Mouse (Mus musculus) stomach, embryonic 16.5 days (tissue): ENCODE data around the gene Cabin1. TPM values are rescaled to one million over a fixed set of nuclear protein-coding genes. Genes with fewer than 3 reads are reported as not detected.
A peak's percentile ranks its signal among the peaks of the same experiment; 100 is the strongest.

Experiments
- ATAC-seq: fragments of 200-750 bp; cut with Nextera tagmentation; 2 replicates; pipeline ENCODE4 v1.8.0; 2017; ENCODE audit warnings: moderate number of reproducible peaks, moderate TSS enrichment; ENCODE audit not compliant: insufficient read depth, low FRiP score
- H3K27ac ChIP-seq: fragments of 300-500 bp; sonication (generic); 2 replicates; pipeline ENCODE4 v1.5.1; 2014; ENCODE audit warnings: low read length
- H3K27me3 ChIP-seq: fragments of 300-500 bp; sonication (generic); 2 replicates; pipeline ENCODE4 v1.6.1; 2014; ENCODE audit warnings: low read length, control low read depth, mixed read lengths; ENCODE audit not compliant: control insufficient read depth, insufficient read depth
- H3K36me3 ChIP-seq: fragments of 300-500 bp; sonication (generic); 2 replicates; pipeline ENCODE4 v1.6.1; 2014; ENCODE audit warnings: low read length; ENCODE audit not compliant: control insufficient read depth, insufficient read depth
- H3K4me1 ChIP-seq: fragments of 300-500 bp; sonication (generic); 2 replicates; pipeline ENCODE4 v1.6.1; 2014; ENCODE audit warnings: low read length, control low read depth, mixed read lengths; ENCODE audit not compliant: control insufficient read depth, insufficient read depth
- H3K4me2 ChIP-seq: fragments of 300-500 bp; sonication (generic); 2 replicates; pipeline ENCODE4 v1.6.1; 2014; ENCODE audit warnings: low read depth, low read length, mixed read lengths
- H3K4me3 ChIP-seq: fragments of 300-500 bp; sonication (generic); replicated peaks from 2 replicates; pipeline ENCODE4 v1.5.1; 2014; ENCODE audit warnings: mild to moderate bottlenecking, low read length
- H3K9ac ChIP-seq: fragments of 300-500 bp; sonication (generic); 2 replicates; pipeline ENCODE4 v1.6.1; 2014; ENCODE audit warnings: low read length
- H3K9me3 ChIP-seq: fragments of 300-500 bp; sonication (generic); replicated peaks from 2 replicates; pipeline ENCODE4 v1.6.1; 2016; ENCODE audit warnings: low read length, control low read depth; ENCODE audit not compliant: control insufficient read depth
- WGBS: fragments of 180-500 bp; shearing (Covaris S2); extraction: QIAGEN DNeasy Blood & Tissue Kit; methylation state at CpG from one replicate; pipeline ENCODE4 v1.1.7; 2014; 5-methylcytosine and 5-hydroxymethylcytosine counted together
- polyA plus RNA-seq: library from polyadenylated mRNA; unstranded; fragments of >200 nt; fragmentation: Nextera tagmentation; extraction: Ambion mirVana; gene quantifications from 2 replicates; pipeline ENCODE4 v1.2.1, GENCODE M21; 2015

Gene Cabin1
- polyA plus RNA-seq, 1 experiment from 2014 or later, result 34.0 TPM

DNA sequence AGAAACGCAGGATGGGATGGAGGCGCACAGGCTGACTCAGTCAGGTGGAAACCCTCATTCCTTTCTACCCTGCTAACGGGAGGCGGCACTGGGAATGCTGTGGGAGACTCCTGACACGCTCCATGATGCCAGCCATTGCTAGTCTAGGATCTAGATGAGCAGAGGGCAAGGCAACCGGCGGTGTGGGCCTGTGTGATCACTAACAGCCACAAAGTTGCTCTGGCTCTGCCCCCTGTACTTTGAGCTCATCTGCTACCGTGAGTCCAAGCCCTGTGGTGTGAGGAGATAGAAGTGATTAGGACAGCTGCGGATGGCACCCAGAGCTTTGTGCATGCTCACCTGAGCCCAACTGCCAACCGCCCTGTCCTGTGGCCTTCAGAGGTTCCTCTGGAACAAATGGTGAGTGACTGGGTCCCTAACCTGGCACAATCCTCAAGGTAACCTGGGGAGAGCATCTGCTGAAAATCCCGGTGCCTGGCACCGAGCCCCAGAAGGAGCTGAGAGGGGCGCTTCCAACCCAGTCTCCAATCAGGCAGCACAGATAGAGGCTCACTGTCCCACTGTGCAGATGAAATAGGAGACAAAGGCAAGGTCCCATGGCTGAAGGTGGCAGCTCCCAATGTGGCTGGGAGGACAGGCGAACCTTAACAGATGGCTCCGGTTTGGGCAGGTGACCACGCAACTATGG is 112.6 kb downstream of the Cabin1 start:
- WGBS, result 93% methylated on average over 16 of the region's 16 CpGs

DNA sequence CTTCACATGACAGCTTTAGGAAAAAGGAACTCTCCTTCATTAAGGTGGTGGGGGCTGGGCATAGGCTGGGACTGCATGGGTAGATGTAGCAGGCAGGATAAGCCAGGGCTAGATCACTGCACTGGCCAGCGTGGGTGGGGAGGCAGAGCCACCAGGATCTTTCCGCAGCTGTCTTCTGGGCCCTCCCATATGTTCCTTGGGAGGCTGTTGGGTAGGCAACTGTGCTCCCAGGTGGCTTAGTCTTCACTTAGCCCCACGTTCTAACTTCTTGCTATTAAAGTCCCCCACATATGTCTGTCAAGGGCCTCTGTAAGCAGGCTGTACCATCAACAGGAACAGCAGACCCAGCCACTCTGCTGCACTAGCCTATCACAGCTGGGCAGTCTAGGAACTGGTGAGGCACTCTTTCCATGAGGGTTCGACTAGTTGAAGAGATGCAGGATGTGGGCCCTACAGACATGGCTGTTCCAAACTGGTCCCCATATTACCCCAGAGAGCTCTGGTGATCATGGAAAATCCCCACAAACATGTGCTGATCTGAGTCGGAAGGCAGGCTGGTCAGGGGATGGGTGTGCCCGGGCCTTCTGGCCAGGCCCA is 113.7 kb downstream of the Cabin1 start:
- H3K9ac ChIP-seq, result no peak overlapping the region
- no peaks in the 10 kb centered on the region for H3K4me1 ChIP-seq
- no peak overlapping the region for H3K4me3 ChIP-seq
- no peak overlapping the region for H3K27ac ChIP-seq
- no peak overlapping the region for H3K4me2 ChIP-seq
- H3K27me3 ChIP-seq, result no peaks in the 10 kb centered on the region
- no peaks in the 10 kb centered on the region for H3K9me3 ChIP-seq
- H3K36me3 ChIP-seq, result peaks cover 12% of the 10 kb centered on the region; the same call in 1 of the 2 replicates
- ATAC-seq, result no peak
- WGBS, result 86% methylated on average over 6 of the region's 6 CpGs

More for the DNA sequence above, 112.6 kb downstream of the Cabin1 start:
- no peak for ATAC-seq
- H3K27ac ChIP-seq, result no peak overlapping the region
- H3K4me2 ChIP-seq, result no peak overlapping the region
- H3K4me3 ChIP-seq, result no peak overlapping the region
- H3K27me3 ChIP-seq, result no peaks in the 10 kb centered on the region
- H3K9ac ChIP-seq, result no peak overlapping the region
- no peaks in the 10 kb centered on the region for H3K9me3 ChIP-seq
- no peaks in the 10 kb centered on the region for H3K4me1 ChIP-seq
- H3K36me3 ChIP-seq, result peaks cover 17% of the 10 kb centered on the region; the same call in 1 of the 2 replicates

DNA sequence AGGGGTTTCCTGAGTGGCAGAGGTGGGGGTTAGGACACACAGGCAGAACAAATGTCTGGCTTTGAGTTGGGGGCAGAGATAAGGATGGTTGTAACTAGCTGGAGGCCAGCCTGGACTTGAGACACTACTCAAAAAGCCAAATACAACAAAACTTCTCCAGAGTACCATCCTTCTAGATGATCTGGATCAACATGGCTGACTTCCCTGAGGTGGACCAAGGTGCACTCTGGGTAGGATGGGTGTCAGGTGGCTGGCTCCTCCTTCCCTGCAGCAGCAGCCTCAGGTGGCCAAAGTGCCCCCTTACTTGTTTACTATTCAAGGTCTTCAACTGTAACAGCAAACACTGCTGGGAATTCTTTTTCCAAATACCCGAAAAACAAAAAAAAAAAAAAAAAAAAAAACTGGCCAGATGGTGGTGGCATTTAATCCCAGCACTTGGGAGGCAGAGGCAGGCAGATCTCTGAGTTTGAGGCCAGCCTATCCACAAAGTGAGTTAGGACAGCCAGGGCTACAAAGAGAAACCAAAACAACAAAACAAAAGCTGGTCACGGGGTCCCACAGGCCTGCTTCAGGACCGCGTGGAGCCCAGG is 114.6 kb downstream of the Cabin1 start:
- H3K9ac ChIP-seq, result no peak overlapping the region
- WGBS, result 87% methylated on average over 4 of the region's 4 CpGs

DNA sequence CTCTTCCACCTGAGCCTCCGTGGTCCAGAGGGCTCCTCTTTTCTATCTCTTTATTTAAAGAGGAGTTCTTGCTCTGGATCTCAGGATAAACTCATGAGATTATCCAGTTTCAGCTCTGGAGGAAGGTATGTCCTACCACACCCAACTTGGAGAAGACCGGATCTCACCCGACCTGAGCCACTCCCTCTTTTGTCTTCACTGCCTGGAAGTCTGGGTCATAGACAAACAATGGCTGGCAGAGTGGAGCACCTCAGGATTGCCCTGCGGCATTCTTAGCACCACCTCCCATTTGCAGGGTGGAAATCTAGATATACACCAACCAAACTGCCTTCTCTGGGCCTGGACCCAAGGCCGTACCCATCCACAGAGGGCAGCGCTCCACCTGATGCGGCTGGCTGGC is 115.1 kb downstream of the Cabin1 start:
- Histone ChIP-seq H3K4me2 (no peak overlapping the region), H3K9me3 (no peaks in the 10 kb centered on the region), H3K4me1 (peaks cover 3% of the 10 kb centered on the region), H3K36me3 (peaks cover 9% of the 10 kb centered on the region; the same call in 1 of the 2 replicates), H3K9ac (no peak overlapping the region), H3K27me3 (no peaks in the 10 kb centered on the region), H3K4me3 (no peak overlapping the region), H3K27ac (no peak overlapping the region)
- 76% methylated on average over 7 of the region's 7 CpGs for WGBS
- ATAC-seq, result no peak

More for the DNA sequence above, 114.6 kb downstream of the Cabin1 start:
- Histone ChIP-seq H3K27me3 (no peaks in the 10 kb centered on the region), H3K27ac (no peak overlapping the region), H3K4me3 (no peak overlapping the region), H3K4me1 (no peaks in the 10 kb centered on the region), H3K36me3 (peaks cover 9% of the 10 kb centered on the region; the same call in 1 of the 2 replicates), H3K9me3 (no peaks in the 10 kb centered on the region), H3K4me2 (no peak overlapping the region)
- no peak for ATAC-seq

GRCm38 (mm10) chr10:75648091-75648490 is 116.0 kb downstream of the Cabin1 start:
- no peak overlapping the region for H3K9ac ChIP-seq
- no peaks in the 10 kb centered on the region for H3K9me3 ChIP-seq
- peaks cover 9% of the 10 kb centered on the region; the same call in 1 of the 2 replicates for H3K36me3 ChIP-seq
- no peak overlapping the region for H3K4me2 ChIP-seq
- 84% methylated on average over 6 of the region's 6 CpGs for WGBS
- H3K27me3 ChIP-seq, result no peaks in the 10 kb centered on the region
- H3K4me3 ChIP-seq, result no peak overlapping the region
- peak overlapping the region; percentile 68 for H3K27ac ChIP-seq
- peaks cover 12% of the 10 kb centered on the region for H3K4me1 ChIP-seq
- no peak for ATAC-seq

DNA sequence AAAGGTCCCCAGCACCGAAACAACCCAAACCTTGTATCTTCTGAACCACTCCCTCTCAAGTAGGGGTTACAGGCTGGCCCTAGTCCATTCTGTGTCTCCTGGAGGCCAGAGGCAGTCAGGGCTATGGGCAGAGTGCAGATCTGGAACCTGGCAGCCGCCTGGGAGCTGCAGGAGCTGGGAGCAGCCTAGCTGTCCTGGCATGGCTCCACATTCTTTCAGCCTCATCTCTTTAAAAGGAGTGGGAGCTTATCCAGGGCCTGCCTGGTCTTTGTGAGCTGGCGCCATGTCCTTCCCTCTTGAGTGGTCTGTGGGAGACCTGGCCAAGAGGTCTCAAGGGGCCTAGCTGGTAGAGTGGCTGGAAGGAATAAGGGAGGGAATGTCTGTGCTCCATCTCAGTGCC is 116.8 kb downstream of the Cabin1 start:
- H3K27me3 ChIP-seq, result no peaks in the 10 kb centered on the region
- 58% methylated on average over 3 of the region's 3 CpGs for WGBS
- peak; percentile 61 for ATAC-seq
- H3K27ac ChIP-seq, result peak overlapping the region; percentile 68
- H3K9ac ChIP-seq, result no peak overlapping the region; the same call in 1 of the 2 replicates
- no peak overlapping the region for H3K4me3 ChIP-seq
- H3K9me3 ChIP-seq, result no peaks in the 10 kb centered on the region
- H3K4me2 ChIP-seq, result no peak overlapping the region
- peaks cover 16% of the 10 kb centered on the region for H3K4me1 ChIP-seq
- H3K36me3 ChIP-seq, result peaks cover 7% of the 10 kb centered on the region; the same call in 1 of the 2 replicates

DNA sequence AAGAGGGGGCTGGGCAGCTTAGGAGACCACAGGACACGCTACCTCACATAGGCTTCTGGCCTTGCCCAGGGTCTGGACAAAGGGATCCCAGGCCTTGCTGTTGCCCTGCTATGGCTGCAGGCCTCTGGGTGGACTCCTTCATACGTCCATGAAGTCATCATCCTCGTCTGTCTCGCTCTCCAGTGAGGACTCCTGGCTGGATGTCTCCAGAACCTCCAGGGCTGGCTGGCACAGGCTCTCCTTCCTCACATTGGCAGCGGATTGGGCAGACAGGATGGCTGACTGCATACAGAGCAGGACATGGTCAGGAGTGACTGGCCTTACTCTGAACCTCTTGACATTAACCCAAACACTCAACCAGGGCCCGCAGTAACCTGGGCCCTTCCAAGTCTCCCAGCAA is 117.7 kb downstream of the Cabin1 start:
- Histone ChIP-seq H3K36me3 (no peaks in the 10 kb centered on the region; the same call in 1 of the 2 replicates), H3K27ac (no peak overlapping the region; the same call in 1 of the 2 replicates), H3K4me1 (peaks cover 16% of the 10 kb centered on the region), H3K9ac (no peak overlapping the region), H3K9me3 (no peaks in the 10 kb centered on the region), H3K4me3 (no peak overlapping the region), H3K27me3 (no peaks in the 10 kb centered on the region), H3K4me2 (no peak overlapping the region)
- ATAC-seq, result no peak
- WGBS, result 92% methylated on average over 6 of the region's 6 CpGs

GRCm38 (mm10) chr10:75645616-75646015 is 118.5 kb downstream of the Cabin1 start:
- no peaks in the 10 kb centered on the region for H3K9me3 ChIP-seq
- H3K4me2 ChIP-seq, result no peak overlapping the region
- 92% methylated on average over 8 of the region's 8 CpGs for WGBS
- H3K36me3 ChIP-seq, result no peaks in the 10 kb centered on the region; the same call in 1 of the 2 replicates
- no peaks in the 10 kb centered on the region for H3K27me3 ChIP-seq
- no peak for ATAC-seq
- peaks cover 16% of the 10 kb centered on the region for H3K4me1 ChIP-seq
- no peak overlapping the region for H3K27ac ChIP-seq
- no peak overlapping the region for H3K4me3 ChIP-seq
- H3K9ac ChIP-seq, result no peak overlapping the region

DNA sequence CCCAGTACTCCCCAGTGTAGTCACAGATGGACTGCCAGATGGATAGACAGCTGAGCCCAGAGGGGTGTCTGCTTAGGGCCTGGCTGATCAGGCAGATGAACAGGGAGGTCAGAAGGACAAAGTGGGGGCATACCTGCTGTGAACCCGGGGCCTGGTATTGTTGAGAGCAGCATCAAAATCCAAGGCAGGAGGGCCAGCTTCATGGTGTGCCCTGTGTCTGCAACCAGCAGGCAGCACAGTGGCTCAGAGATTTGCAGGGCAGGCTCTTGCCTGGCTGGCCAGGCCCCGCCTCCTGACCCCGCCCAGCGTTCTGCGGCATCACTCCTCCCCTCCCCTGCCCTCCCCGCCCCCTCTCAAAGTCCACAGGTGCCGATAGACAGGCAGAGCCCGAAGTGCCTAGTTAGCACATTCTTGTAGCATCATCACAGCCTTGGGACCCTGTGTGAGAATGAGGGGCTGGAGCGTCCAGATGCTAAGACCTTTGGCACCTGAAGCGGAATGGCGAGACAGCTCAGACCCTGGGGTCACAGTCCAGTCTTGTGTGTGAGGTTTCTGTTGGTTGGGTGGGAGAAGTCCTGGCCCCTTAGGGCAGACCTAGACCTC is 120.3 kb downstream of the Cabin1 start, which contains the start of gene Susd2:
Gene Susd2 (minus strand): TSS at position 268 of the 603 bp plus-strand sequence.
- ATAC-seq, result peak; percentile 69

More for the DNA sequence above, 120.3 kb downstream of the Cabin1 start, which contains the start of gene Susd2:
- Histone ChIP-seq H3K4me2 (peak within 1 kb of the TSS; percentile 33), H3K4me1 (peaks cover 16% of the 10 kb centered on the region), H3K27me3 (no peaks in the 10 kb centered on the region), H3K9ac (peak within 1 kb of the TSS; percentile 46), H3K9me3 (no peaks in the 10 kb centered on the region), H3K27ac (peak within 1 kb of the TSS; percentile 41; the same call in 1 of the 2 replicates), H3K36me3 (no peaks in the 10 kb centered on the region; the same call in 1 of the 2 replicates), H3K4me3 (no peak within 1 kb of the TSS)
- WGBS, result 3% methylated on average over 11 of the region's 11 CpGs
